Mouse (Mus musculus) testis, adult 2 months (tissue): ENCODE data around the gene Bfsp2.

Experiments used
- CTCF ChIP-seq: fragments of 200-500 bp; IDR thresholded peaks from 2 replicates; pipeline ENCODE4 v1.5.1; 2012; ENCODE audit warnings: low read depth, mild to moderate bottlenecking, inconsistent platforms, low read length, moderate library complexity; ENCODE audit not compliant: control insufficient read depth, insufficient read depth, insufficient replicate concordance
- POLR2A ChIP-seq: fragments of 200-500 bp; IDR thresholded peaks from 2 replicates; pipeline ENCODE4 v1.6.1; 2012; ENCODE audit warnings: low read depth, mild to moderate bottlenecking, inconsistent platforms, low read length, moderate library complexity; ENCODE audit not compliant: control insufficient read depth

DNA sequence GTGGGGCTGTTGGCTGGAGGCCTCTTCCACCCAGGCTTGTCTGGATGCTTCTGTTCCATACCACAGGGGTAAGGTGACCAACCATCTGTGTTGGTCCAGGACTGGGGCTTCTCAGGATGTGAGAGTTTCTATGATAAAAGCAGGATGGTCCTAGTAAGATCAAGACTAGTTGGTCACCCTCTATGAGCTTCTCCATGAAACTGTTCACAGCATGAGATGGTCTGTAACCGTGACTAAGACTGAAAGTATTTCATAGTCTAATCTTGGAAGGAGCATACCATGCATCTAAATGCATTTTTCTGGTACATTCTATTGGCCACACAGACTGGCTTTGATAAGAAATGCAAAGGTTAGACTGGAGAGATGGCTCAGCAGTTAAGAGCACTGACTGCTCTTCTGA is 96.6 kb downstream of the Bfsp2 start:
- TF ChIP-seq POLR2A (no peak), CTCF (no peak)
